Mouse (Mus musculus) kidney, adult 18-20 months (tissue): Measurements from ENCODE around the gene Ifit1.
A peak's percentile ranks its signal among the peaks of the same experiment; 100 is the strongest.

Experiments
- DNase-seq: peaks from one replicate; pipeline ENCODE4 v3.0.0; 2021

Ifit1 gene

DNA sequence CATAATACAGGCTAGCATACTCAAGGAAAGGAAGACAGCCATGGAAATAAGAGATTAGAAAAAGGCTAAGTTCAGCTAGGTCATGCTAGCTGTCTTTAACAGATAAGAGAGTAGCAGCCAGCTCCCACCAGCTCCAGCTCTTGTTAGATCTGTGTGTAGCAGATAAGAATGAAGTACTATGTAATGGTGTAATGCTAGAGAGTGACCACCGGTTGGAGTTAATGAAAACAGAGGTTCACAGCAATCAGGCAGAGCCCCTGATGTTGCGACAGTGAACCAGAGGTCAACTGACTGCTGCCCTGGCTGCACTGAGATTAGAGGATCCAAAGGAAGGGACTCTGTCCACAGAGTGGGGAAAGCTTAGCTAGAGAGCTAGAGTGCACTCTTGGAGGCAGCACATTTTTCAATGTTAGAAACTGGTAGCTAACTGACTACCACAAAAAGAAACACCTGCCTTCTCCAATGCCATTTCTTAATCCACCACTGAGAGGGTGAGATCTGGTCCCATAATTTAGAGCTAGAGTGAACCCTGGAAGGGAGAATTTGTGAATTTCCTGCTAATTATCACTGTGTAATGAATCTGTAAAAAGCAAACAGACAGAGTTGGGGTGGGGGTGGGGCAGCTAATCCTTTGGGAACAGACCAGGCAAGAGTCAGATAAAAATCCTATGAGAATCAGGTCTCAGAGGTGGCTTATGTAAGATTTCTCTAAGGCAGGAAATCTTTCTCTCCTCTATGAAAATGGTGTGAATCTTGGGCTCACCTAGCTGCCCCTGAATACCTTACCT, 16.0 kb downstream of the Ifit1 start:
- no peak for DNase-seq

DNA sequence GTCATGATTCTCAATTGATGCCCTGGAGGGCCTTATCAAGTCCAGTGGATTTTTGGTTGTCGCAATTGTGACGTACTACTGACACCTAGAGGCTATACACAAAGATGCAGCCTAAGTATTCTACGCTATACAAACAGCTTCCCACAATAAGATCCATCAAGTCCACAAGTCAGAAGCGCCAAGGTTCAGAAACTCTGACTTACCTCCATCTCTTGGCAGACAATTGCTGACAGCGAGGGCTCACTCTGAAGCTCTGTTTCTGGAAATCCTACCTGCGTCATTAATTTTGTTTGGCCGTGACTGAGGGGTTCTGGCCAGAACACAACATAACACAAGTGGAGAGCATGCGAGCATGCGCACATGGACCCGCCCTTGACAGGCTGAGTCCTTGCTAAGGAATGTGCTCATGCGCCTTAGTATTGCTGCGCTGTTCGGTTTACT, 21.4 kb downstream of the Ifit1 start:
- peak; percentile 74 for DNase-seq

DNA sequence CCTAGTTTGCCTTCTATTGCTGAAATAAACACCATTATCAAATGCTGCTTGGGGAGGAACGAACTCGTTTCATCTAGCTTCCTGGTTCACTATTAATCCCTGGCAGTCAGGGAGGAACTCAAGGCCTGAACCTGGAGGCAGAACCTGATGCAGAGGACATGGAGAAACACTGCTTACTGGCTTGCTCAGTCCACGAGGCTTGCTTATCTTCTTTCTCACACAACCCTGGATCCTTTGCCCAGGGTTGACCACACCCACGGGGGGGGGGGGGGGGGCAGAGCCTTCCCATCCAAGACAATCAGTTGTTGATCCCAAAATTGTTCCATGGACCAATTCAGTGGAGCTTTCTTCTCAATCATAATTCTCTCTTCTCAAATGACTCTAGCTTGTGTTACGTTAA, 22.1 kb downstream of the Ifit1 start:
- no peak for DNase-seq

DNA sequence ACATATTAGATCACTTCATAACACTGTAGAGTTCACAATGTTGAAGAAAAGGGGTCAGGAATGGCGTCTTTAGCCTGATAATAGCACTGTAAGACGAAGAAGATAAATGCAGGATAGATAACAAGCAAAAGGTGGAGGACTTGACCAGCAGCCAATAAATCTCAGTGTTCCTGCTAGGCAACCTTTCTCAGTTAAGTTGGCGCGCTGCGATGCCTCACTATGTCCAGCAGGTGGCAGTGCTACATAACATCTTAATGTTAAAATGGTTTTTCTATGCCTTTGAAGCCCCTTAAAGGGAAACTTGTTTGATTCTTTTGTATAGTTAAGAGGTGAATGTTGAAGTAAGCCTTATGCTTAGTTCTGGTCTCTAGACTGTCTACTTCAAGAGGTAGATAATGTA, 25.5 kb downstream of the Ifit1 start:
- DNase-seq, result peak; percentile 82

DNA sequence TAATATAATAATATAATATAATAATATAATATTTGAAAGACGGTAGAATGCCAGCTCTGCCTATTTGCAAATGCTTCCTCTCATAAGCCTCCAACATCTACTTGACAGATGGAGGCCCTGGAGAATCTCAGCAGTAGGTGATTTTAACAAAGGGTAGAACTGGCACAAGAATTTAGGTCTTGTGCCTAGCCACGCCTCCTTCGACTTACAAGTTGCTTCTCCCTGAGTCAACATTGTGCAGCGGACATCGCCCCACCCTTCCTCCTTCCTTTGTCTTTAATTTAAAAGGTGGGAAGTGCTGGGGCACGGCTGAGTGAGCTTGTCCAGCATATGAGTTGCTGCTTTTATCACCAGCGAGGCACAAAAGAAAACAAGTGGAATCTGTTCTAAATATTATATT, 32.8 kb downstream of the Ifit1 start:
- DNase-seq, result peak; percentile 23

- DNase-seq, result no peak
Observed at GRCm38 (mm10) chr19:34678428-34678827, 37.8 kb downstream of the Ifit1 start.

GRCm38 (mm10) chr19:34684857-34685256, 44.2 kb downstream of the Ifit1 start:
- DNase-seq, result peak; percentile 69

- DNase-seq, result no peak
Observed at GRCm38 (mm10) chr19:34685530-34685929, 44.9 kb downstream of the Ifit1 start.

DNA sequence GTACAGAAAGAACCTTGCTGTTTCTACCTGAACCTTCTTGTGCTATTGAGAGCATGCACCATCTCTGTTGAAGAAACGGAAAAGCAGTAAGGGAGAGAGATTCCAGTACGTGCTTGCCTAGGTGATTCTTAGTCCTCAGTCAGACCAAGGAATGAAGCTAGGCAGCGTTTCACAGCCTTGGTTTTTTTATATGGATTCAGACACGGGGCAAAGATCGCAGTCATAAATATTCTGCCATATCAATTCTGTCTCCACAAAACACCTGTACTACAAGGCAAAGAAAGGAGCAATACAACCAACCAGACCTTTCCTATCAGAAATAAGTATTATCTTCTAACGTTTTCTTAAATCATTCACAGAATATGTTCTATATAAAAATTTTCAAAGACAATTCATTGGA, 50.7 kb downstream of the Ifit1 start:
- no peak for DNase-seq

GRCm38 (mm10) chr19:34696352-34696986, 55.8 kb downstream of the Ifit1 start:
- DNase-seq, result no peak

GRCm38 (mm10) chr19:34697461-34697860, 56.8 kb downstream of the Ifit1 start:
- no peak for DNase-seq

DNA sequence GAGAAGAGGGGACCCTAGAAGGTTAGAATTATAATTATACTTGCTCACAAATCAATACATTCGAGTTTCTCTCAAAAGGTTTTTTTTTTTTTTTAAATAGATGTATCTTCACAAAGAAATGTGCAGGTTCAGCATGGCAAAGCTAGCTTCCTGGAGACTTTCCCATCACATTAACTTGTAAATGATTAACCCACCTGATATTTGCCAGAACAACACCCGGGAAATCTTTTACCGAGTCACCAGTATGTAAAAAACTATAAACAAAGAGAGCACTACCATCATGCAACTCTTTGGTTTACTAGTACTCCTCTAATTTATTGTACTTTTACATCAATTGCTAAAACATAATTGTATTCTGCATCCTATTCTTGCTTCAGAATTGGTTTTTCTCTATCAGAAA, 57.8 kb downstream of the Ifit1 start:
- DNase-seq, result no peak

- DNase-seq, result no peak
Observed at GRCm38 (mm10) chr19:34698852-34699251, 58.2 kb downstream of the Ifit1 start.

DNA sequence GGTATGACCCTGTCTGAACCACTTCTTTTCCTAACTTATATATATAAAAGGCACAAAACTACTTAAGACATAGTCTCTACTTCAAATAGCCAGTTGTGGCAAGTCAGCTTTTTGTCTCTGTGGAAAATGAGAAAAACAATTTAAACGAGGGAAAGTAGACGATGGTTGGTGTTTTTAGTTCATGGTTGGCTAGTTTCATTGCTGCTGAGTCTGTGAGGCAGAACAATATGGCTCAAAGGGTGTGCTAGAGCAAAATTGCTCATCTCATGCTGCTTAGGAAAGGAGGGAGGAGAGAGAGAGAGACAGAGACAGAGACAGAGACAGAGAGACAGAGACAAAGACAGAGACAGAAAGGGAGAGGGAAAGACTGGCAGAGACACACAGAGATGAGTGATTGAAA, 58.6 kb downstream of the Ifit1 start:
- no peak for DNase-seq
